Mouse (Mus musculus) spleen, adult 2 months (tissue): Measurements from ENCODE around the gene Srr.

Source experiments
- CTCF ChIP-seq: fragments of 200-500 bp; IDR thresholded peaks from 2 replicates; pipeline ENCODE4 v1.5.1; 2011; ENCODE audit warnings: mild to moderate bottlenecking, inconsistent platforms; ENCODE audit not compliant: insufficient read depth, insufficient read length, insufficient replicate concordance; ENCODE audit errors: extremely low read depth
- POLR2A ChIP-seq: fragments of 200-500 bp; IDR thresholded peaks from 2 replicates; pipeline ENCODE4 v1.6.1; 2011; ENCODE audit warnings: low read depth, low read length, inconsistent platforms

DNA sequence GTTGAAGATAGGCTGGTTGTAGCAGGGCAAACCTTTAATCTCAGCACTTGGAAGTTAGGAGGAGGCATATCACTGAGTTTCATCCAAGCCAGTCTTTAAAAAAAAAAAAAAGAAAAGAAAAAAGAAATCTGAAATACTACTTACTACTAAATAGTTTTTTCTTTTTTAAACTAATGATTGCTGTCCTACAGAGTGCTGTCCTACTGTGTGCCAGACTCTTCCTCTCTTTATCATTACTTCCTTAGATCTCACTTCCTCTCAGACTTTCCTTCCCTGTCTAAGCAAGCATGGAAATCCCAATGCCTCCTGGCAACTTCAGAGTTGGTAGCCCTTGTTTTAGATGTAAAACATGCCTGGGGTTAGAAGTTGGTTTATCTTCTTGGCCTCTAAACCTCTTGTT lies 48.9 kb upstream of the Srr start:
- TF ChIP-seq CTCF, result no peak
- TF ChIP-seq POLR2A, result no peak
